Mouse (Mus musculus): ENCODE results near the gene Lgi4. TPM values are rescaled to one million over a fixed set of nuclear protein-coding genes. Genes with fewer than 3 reads are reported as not detected.
A peak's percentile ranks its signal among the peaks of the same experiment; 100 is the strongest.

Gene Lgi4
- total RNA-seq, 1 experiment from 2014 or later: 3.7 TPM

GRCm38 (mm10) chr7:31077885-31078445, 18.8 kb downstream of the Lgi4 start:
- DNase-seq: no peak

- DNase-seq: no peak
Measured at GRCm38 (mm10) chr7:31079670-31080069, 20.5 kb downstream of the Lgi4 start.

- no peak for DNase-seq
Measured at GRCm38 (mm10) chr7:31080611-31081010, 21.5 kb downstream of the Lgi4 start.

- no peak for DNase-seq
Measured at GRCm38 (mm10) chr7:31081106-31081505, 22.0 kb downstream of the Lgi4 start.

- no peak for DNase-seq
Measured at GRCm38 (mm10) chr7:31082106-31082505, 23.0 kb downstream of the Lgi4 start.

GRCm38 (mm10) chr7:31082831-31083588, 23.9 kb downstream of the Lgi4 start:
- DNase-seq: peak; percentile 30

GRCm38 (mm10) chr7:31084140-31084539, 25.0 kb downstream of the Lgi4 start:
- DNase-seq: no peak

- DNase-seq: peak; percentile 16
Measured at GRCm38 (mm10) chr7:31085171-31085570, 26.0 kb downstream of the Lgi4 start.

GRCm38 (mm10) chr7:31086175-31086755, 27.1 kb downstream of the Lgi4 start:
- DNase-seq: no peak

GRCm38 (mm10) chr7:31087262-31087661, 28.1 kb downstream of the Lgi4 start:
- no peak for DNase-seq

- no peak for DNase-seq
Measured at GRCm38 (mm10) chr7:31088206-31088605, 29.1 kb downstream of the Lgi4 start.

GRCm38 (mm10) chr7:31089721-31090120, 30.6 kb downstream of the Lgi4 start:
- DNase-seq: no peak

- no peak for DNase-seq
Measured at GRCm38 (mm10) chr7:31094774-31095501, 35.8 kb downstream of the Lgi4 start.

GRCm38 (mm10) chr7:31096892-31097564, 37.9 kb downstream of the Lgi4 start:
- no peak for DNase-seq

- peak; percentile 89 for DNase-seq
Measured at GRCm38 (mm10) chr7:31097583-31098248, 38.6 kb downstream of the Lgi4 start.

GRCm38 (mm10) chr7:31098697-31099611, 39.8 kb downstream of the Lgi4 start:
- peak; percentile 63 for DNase-seq

- DNase-seq: no peak
Measured at GRCm38 (mm10) chr7:31099612-31099982, 40.5 kb downstream of the Lgi4 start.

- DNase-seq: peak; percentile 33
Measured at GRCm38 (mm10) chr7:31100786-31101185, 41.6 kb downstream of the Lgi4 start.

GRCm38 (mm10) chr7:31105061-31105768, 46.1 kb downstream of the Lgi4 start:
- peak; percentile 77 for DNase-seq

GRCm38 (mm10) chr7:31106166-31106565, 47.0 kb downstream of the Lgi4 start:
- DNase-seq: no peak

Measured in adrenal gland, postnatal 25 days (tissue).